7 mouse cellular contexts compared by ENCODE assay signal in the genomic region with DNA sequence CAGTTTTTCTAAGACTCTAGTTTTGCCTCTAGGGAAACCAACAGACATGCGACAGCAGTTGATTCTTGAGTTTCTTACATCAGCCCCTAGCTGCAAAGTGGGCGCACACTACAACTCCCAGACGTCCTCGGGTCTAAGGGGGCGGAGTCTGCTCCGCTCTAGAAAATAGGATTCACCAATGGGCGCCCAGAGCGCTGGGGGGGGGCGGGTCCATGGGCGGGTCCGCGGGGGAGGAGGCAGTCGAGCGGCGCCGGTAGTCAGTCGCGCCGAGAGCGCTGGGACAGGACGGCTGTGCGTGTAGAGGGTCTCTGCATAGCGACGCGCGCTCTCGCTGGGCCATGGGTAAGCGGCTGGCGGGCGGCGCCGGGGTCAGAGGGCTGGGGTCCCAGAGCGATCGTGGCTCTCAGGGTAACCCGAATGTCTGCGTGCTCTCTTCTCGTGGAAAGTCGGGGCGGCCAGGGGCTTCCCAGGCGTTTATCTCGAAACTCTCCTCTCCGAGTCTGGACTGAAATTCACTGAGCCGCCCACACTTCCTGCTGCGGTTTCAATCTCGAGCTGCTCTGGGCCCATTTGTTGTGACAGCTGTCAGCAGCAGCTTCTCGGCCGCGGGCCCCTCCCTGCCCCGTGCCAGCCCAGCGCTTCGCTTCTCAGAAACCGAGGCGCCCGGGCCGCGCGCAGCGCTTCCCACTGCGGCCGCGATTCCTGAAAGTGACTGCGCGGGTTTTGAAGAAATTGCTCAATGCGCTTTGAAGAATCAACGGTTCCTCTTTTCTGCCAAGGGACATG. TPM values are rescaled to one million over a fixed set of nuclear protein-coding genes. Genes with fewer than 3 reads are reported as not detected.
DNase-seq lines count a peak whose midpoint lies in the region; ATAC-seq and TF ChIP-seq lines count a peak whose summit lies in the region.

Gene Arid5a (plus strand): TSS at position 239 of the 786 bp plus-strand sequence.

- peak within 1 kb of the TSS; percentile 92 for H3K4me2 ChIP-seq in embryonic facial prominence, embryonic 11.5 days (ENCODE audit: low read depth, low read length)
- H3K4me2 ChIP-seq in limb, embryonic 12.5 days: peak within 1 kb of the TSS; percentile 92
- H3K4me2 ChIP-seq in midbrain, embryonic 15.5 days: peak within 1 kb of the TSS; percentile 93

- TF ChIP-seq POLR2A in kidney, adult 2 months (IDR thresholded peaks at IDR 0.05; ENCODE audit: low read depth, low read length): peak; percentile 97
- TF ChIP-seq POLR2A in spleen, adult 2 months (IDR thresholded peaks at IDR 0.05; ENCODE audit: low read depth, low read length): peak; percentile 100

- H3K27me3 ChIP-seq in embryonic facial prominence, embryonic 11.5 days (ENCODE audit: control insufficient read depth, insufficient read depth, low read length): peaks cover 4% of the 10 kb centered on the region; the same call in 1 of the 2 replicates
- H3K27me3 ChIP-seq in kidney, adult 2 months (replicated peaks; ENCODE audit: control insufficient read depth, insufficient read depth, low read length): no peaks in the 10 kb centered on the region
- peaks cover 34% of the 10 kb centered on the region for H3K27me3 ChIP-seq in limb, embryonic 12.5 days
- H3K27me3 ChIP-seq in midbrain, embryonic 15.5 days (replicated peaks): peaks cover 15% of the 10 kb centered on the region
- H3K27me3 ChIP-seq in spleen, adult 2 months (ENCODE audit: control insufficient read depth, insufficient read depth, low read length): 0 out of 2 replicates have a peak, but pooled peaks cover 3% of the 10 kb centered on the region

- H3K4me3 ChIP-seq in embryonic facial prominence, embryonic 11.5 days (ENCODE audit: low read depth, low read length): peak within 1 kb of the TSS; percentile 56
- H3K4me3 ChIP-seq in kidney, adult 2 months (ENCODE audit: insufficient read depth, low read depth, low read length): peak within 1 kb of the TSS; percentile 77
- peak within 1 kb of the TSS; percentile 55 for H3K4me3 ChIP-seq in limb, embryonic 12.5 days (replicated peaks)
- peak within 1 kb of the TSS; percentile 64 for H3K4me3 ChIP-seq in midbrain, embryonic 15.5 days
- H3K4me3 ChIP-seq in spleen, adult 2 months (ENCODE audit: extremely low read depth, insufficient read depth, insufficient read length): peak within 1 kb of the TSS; percentile 89

- no peak for TF ChIP-seq CTCF in kidney, adult 2 months (conservative IDR thresholded peaks at IDR 0.05; ENCODE audit: insufficient read depth, insufficient read length, low read depth, low read length)
- TF ChIP-seq CTCF in spleen, adult 2 months (IDR thresholded peaks at IDR 0.05; ENCODE audit: extremely low read depth, insufficient read depth, insufficient read length, insufficient replicate concordance): no peak

- H3K4me1 ChIP-seq in embryonic facial prominence, embryonic 11.5 days (ENCODE audit: control insufficient read depth, insufficient read depth, low read length): peaks cover 4% of the 10 kb centered on the region; the same call in 1 of the 2 replicates
- H3K4me1 ChIP-seq in kidney, adult 2 months (ENCODE audit: control insufficient read depth, insufficient read depth, low read length): peaks cover 4% of the 10 kb centered on the region
- H3K4me1 ChIP-seq in limb, embryonic 12.5 days (replicated peaks): peaks cover 25% of the 10 kb centered on the region
- H3K4me1 ChIP-seq in midbrain, embryonic 15.5 days: peaks cover 14% of the 10 kb centered on the region
- peaks cover 17% of the 10 kb centered on the region for H3K4me1 ChIP-seq in spleen, adult 2 months (ENCODE audit: control insufficient read depth, insufficient read depth, insufficient read length)

- ATAC-seq in embryonic facial prominence, embryonic 11.5 days (replicated peaks; ENCODE audit: insufficient number of reproducible peaks, low FRiP score, low TSS enrichment, low read depth): peak; percentile 83
- peak; percentile 85 for ATAC-seq in limb, embryonic 12.5 days (ENCODE audit: insufficient number of reproducible peaks, insufficient read depth, low FRiP score, low TSS enrichment, low read depth)
- peak; percentile 93 for ATAC-seq in midbrain, embryonic 15.5 days (replicated peaks)

- no peaks in the 10 kb centered on the region for H3K36me3 ChIP-seq in embryonic facial prominence, embryonic 11.5 days (replicated peaks; ENCODE audit: control insufficient read depth, insufficient read depth, low read depth, low read length)
- no peaks in the 10 kb centered on the region for H3K36me3 ChIP-seq in kidney, adult 2 months (ENCODE audit: control insufficient read depth, insufficient read depth, low read length)
- H3K36me3 ChIP-seq in limb, embryonic 12.5 days: no peaks in the 10 kb centered on the region
- H3K36me3 ChIP-seq in midbrain, embryonic 15.5 days (replicated peaks): no peaks in the 10 kb centered on the region
- H3K36me3 ChIP-seq in spleen, adult 2 months (ENCODE audit: control insufficient read depth, insufficient read depth, low read length): peaks cover under 1% of the 10 kb centered on the region; the same call in 1 of the 2 replicates

- no peak within 1 kb of the TSS for H3K27ac ChIP-seq in embryonic facial prominence, embryonic 11.5 days (replicated peaks; ENCODE audit: low read depth, low read length)
- peak within 1 kb of the TSS; percentile 13; the same call in 1 of the 2 replicates for H3K27ac ChIP-seq in kidney, adult 2 months (ENCODE audit: insufficient read depth, low read depth, low read length)
- peak within 1 kb of the TSS; percentile 31; the same call in 1 of the 2 replicates for H3K27ac ChIP-seq in limb, embryonic 12.5 days
- peak within 1 kb of the TSS; percentile 46; the same call in 1 of the 2 replicates for H3K27ac ChIP-seq in midbrain, embryonic 15.5 days
- peak within 1 kb of the TSS; percentile 100 for H3K27ac ChIP-seq in spleen, adult 2 months (ENCODE audit: insufficient read depth, low read length)

- WGBS in embryonic facial prominence, embryonic 11.5 days: under 1% methylated on average over 65 of the region's 65 CpGs
- under 1% methylated on average over 65 of the region's 65 CpGs for WGBS in kidney, adult 2 months
- under 1% methylated on average over 65 of the region's 65 CpGs for WGBS in limb, embryonic 12.5 days
- WGBS in midbrain, embryonic 15.5 days: under 1% methylated on average over 65 of the region's 65 CpGs
- WGBS in spleen, adult 2 months: 1% methylated on average over 65 of the region's 65 CpGs

- H3K9ac ChIP-seq in embryonic facial prominence, embryonic 11.5 days (replicated peaks; ENCODE audit: low read length): peak within 1 kb of the TSS; percentile 44
- H3K9ac ChIP-seq in limb, embryonic 12.5 days (replicated peaks): peak within 1 kb of the TSS; percentile 60
- peak within 1 kb of the TSS; percentile 45 for H3K9ac ChIP-seq in midbrain, embryonic 15.5 days

- peak; percentile 92 for DNase-seq in adrenal gland, postnatal 14 days
- peak; percentile 94 for DNase-seq in embryonic facial prominence, embryonic 11.5 days (ENCODE audit: low spot score)
- DNase-seq in heart, adult 18-20 months: peak; percentile 90 to 91
- peak; percentile 93 for DNase-seq in kidney, adult 2 months
- peak; percentile 88 to 91 for DNase-seq in spleen, adult 2 months (ENCODE audit: low read depth in 1 of 2, low spot score in 2 of 2)

- H3K9me3 ChIP-seq in embryonic facial prominence, embryonic 11.5 days (replicated peaks; ENCODE audit: control insufficient read depth, low read length): no peaks in the 10 kb centered on the region
- H3K9me3 ChIP-seq in limb, embryonic 12.5 days: no peaks in the 10 kb centered on the region
- no peaks in the 10 kb centered on the region for H3K9me3 ChIP-seq in midbrain, embryonic 15.5 days

RNA-seq across cellular contexts. Expression of gene Arid5a, which starts in this region (rescaled TPM):
- total RNA-seq in adrenal gland, postnatal 14 days (2021): 6.0 and 10.6 TPM in 2 replicates
- polyA plus RNA-seq in embryonic facial prominence, embryonic 11.5 days (2014; fragmentation: Nextera tagmentation; extraction: Ambion mirVana): 1.6 and 3.7 TPM in 2 replicates
- 10 to 100 TPM; 10.8 to 12.7 TPM for total RNA-seq in heart, adult 18-20 months (2021)
- polyA plus RNA-seq in kidney, adult 2 months (2012; rRNA removed): 3.3 and 4.5 TPM in 2 replicates
- polyA plus RNA-seq in limb, embryonic 12.5 days (2016; fragmentation: Nextera tagmentation; extraction: Ambion mirVana): 4.5 and 4.9 TPM in 2 replicates
- polyA plus RNA-seq in midbrain, embryonic 15.5 days (2015; fragmentation: Nextera tagmentation; extraction: Ambion mirVana): 3.1 and 3.4 TPM in 2 replicates
- 29.6 and 39.6 TPM in 2 replicates for polyA plus RNA-seq in spleen, adult 2 months (2012; rRNA removed)
